Mouse (Mus musculus) neural tube, embryonic 15.5 days (tissue): Measurements from ENCODE around the gene Vcam1. TPM values are rescaled to one million over a fixed set of nuclear protein-coding genes. Genes with fewer than 3 reads are reported as not detected.

ENCODE experiments used
- ATAC-seq: fragments of 200-750 bp; cut with Nextera tagmentation; 2 replicates; pipeline ENCODE4 v1.8.0; 2017; ENCODE audit warnings: mild to moderate bottlenecking, moderate TSS enrichment, moderate library complexity; ENCODE audit not compliant: low FRiP score
- H3K27ac ChIP-seq: fragments of 300-500 bp; sonication (generic); replicated peaks from 2 replicates; pipeline ENCODE4 v1.5.1; 2015; ENCODE audit warnings: mild to moderate bottlenecking, inconsistent platforms
- H3K27me3 ChIP-seq: fragments of 300-500 bp; sonication (generic); replicated peaks from 2 replicates; pipeline ENCODE4 v1.6.1; 2015; ENCODE audit warnings: inconsistent platforms
- H3K36me3 ChIP-seq: fragments of 300-500 bp; sonication (generic); 2 replicates; pipeline ENCODE4 v1.6.1; 2015; ENCODE audit warnings: inconsistent platforms
- H3K4me1 ChIP-seq: fragments of 300-500 bp; sonication (generic); 2 replicates; pipeline ENCODE4 v1.6.1; 2015; ENCODE audit warnings: inconsistent platforms
- H3K4me2 ChIP-seq: fragments of 300-500 bp; sonication (generic); 2 replicates; pipeline ENCODE4 v1.6.1; 2015; ENCODE audit warnings: inconsistent platforms, mild to moderate bottlenecking, moderate library complexity
- H3K4me3 ChIP-seq: fragments of 300-500 bp; sonication (generic); replicated peaks from 2 replicates; pipeline ENCODE4 v1.5.1; 2015; ENCODE audit warnings: mild to moderate bottlenecking, inconsistent platforms
- H3K9ac ChIP-seq: fragments of 300-500 bp; sonication (generic); replicated peaks from 2 replicates; pipeline ENCODE4 v1.6.1; 2015; ENCODE audit warnings: mild to moderate bottlenecking, inconsistent platforms
- H3K9me3 ChIP-seq: fragments of 300-500 bp; sonication (generic); replicated peaks from 2 replicates; pipeline ENCODE4 v1.6.1; 2016; ENCODE audit warnings: inconsistent platforms
- WGBS: fragments of 180-500 bp; shearing (Covaris S2); methylation state at CpG from one replicate; pipeline ENCODE4 v1.1.7; 2015; ENCODE audit warnings: mixed read lengths; 5-methylcytosine and 5-hydroxymethylcytosine counted together
- polyA plus RNA-seq: library from polyadenylated mRNA; unstranded; fragments of >200 nt; fragmentation: Nextera tagmentation; extraction: Ambion mirVana; gene quantifications from 2 replicates; pipeline ENCODE4 v1.2.1, GENCODE M21; 2015

Vcam1 gene
- polyA plus RNA-seq, 1 experiment from 2014 or later, result 25.9 TPM

GRCm38 (mm10) chr3:116078490-116078889, 51.0 kb downstream of the Vcam1 start:
- Histone ChIP-seq H3K27ac (no peak overlapping the region), H3K9ac (no peak overlapping the region), H3K4me2 (no peak overlapping the region), H3K9me3 (no peaks in the 10 kb centered on the region), H3K27me3 (no peaks in the 10 kb centered on the region), H3K4me1 (no peaks in the 10 kb centered on the region), H3K36me3 (no peaks in the 10 kb centered on the region), H3K4me3 (no peak overlapping the region)
- 79% methylated on average over 4 of the region's 4 CpGs for WGBS
- no peak for ATAC-seq

- no peak for ATAC-seq
- whole genome bisulfite sequencing, result 85% methylated on average over 2 of the region's 2 CpGs
These were observed 52.7 kb downstream of the Vcam1 start for GRCm38 (mm10) chr3:116076739-116077138.

GRCm38 (mm10) chr3:116072584-116072983, 56.9 kb downstream of the Vcam1 start:
- no peak for ATAC-seq
- no peaks in the 10 kb centered on the region for H3K27me3 ChIP-seq
- H3K4me3 ChIP-seq, result no peak overlapping the region
- no peaks in the 10 kb centered on the region for H3K4me1 ChIP-seq
- H3K9me3 ChIP-seq, result no peaks in the 10 kb centered on the region
- H3K36me3 ChIP-seq, result no peaks in the 10 kb centered on the region
- 90% methylated on average over 2 of the region's 2 CpGs for WGBS
- no peak overlapping the region for H3K4me2 ChIP-seq
- H3K9ac ChIP-seq, result no peak overlapping the region
- no peak overlapping the region for H3K27ac ChIP-seq

More at GRCm38 (mm10) chr3:116076739-116077138, 52.7 kb downstream of the Vcam1 start:
- Histone ChIP-seq H3K4me1 (no peaks in the 10 kb centered on the region), H3K9ac (no peak overlapping the region), H3K27ac (no peak overlapping the region), H3K27me3 (no peaks in the 10 kb centered on the region), H3K4me3 (no peak overlapping the region), H3K9me3 (no peaks in the 10 kb centered on the region), H3K36me3 (no peaks in the 10 kb centered on the region), H3K4me2 (no peak overlapping the region)

- Histone ChIP-seq H3K9ac (no peak overlapping the region), H3K9me3 (no peaks in the 10 kb centered on the region), H3K4me2 (no peak overlapping the region), H3K27me3 (no peaks in the 10 kb centered on the region), H3K4me3 (no peak overlapping the region), H3K4me1 (no peaks in the 10 kb centered on the region), H3K27ac (no peak overlapping the region), H3K36me3 (no peaks in the 10 kb centered on the region)
- no peak for ATAC-seq
- WGBS, result 90% methylated on average over 2 of the region's 2 CpGs
These were observed 67.3 kb downstream of the Vcam1 start for GRCm38 (mm10) chr3:116062141-116062540.

- no peaks in the 10 kb centered on the region for H3K27me3 ChIP-seq
- no peak overlapping the region for H3K4me2 ChIP-seq
- no peaks in the 10 kb centered on the region for H3K4me1 ChIP-seq
- 37% methylated on average over 5 of the region's 5 CpGs for WGBS
- no peak overlapping the region for H3K27ac ChIP-seq
- ATAC-seq, result no peak
- H3K4me3 ChIP-seq, result no peak overlapping the region
- H3K36me3 ChIP-seq, result no peaks in the 10 kb centered on the region
- no peak overlapping the region for H3K9ac ChIP-seq
- H3K9me3 ChIP-seq, result no peaks in the 10 kb centered on the region
These were observed 69.2 kb downstream of the Vcam1 start for GRCm38 (mm10) chr3:116060320-116060719.

Other genes starting within 250 kb of the Vcam1 start
- gene Dph5, start 241.9 kb downstream of the Vcam1 start, polyA plus RNA-seq, result 28.7 and 29.7 TPM in 2 replicates
- gene Slc30a7, start 122.3 kb downstream of the Vcam1 start, polyA plus RNA-seq, result 14.6 and 18.7 TPM in 2 replicates
- gene Extl2, start 122.2 kb downstream of the Vcam1 start, polyA plus RNA-seq, result 39.8 and 41.6 TPM in 2 replicates
- gene Gpr88, start 123.8 kb upstream of the Vcam1 start, polyA plus RNA-seq, result 5.3 and 6.4 TPM in 2 replicates